Mouse (Mus musculus): ENCODE measurements around the gene Mat2a.

The Mat2a gene

DNA sequence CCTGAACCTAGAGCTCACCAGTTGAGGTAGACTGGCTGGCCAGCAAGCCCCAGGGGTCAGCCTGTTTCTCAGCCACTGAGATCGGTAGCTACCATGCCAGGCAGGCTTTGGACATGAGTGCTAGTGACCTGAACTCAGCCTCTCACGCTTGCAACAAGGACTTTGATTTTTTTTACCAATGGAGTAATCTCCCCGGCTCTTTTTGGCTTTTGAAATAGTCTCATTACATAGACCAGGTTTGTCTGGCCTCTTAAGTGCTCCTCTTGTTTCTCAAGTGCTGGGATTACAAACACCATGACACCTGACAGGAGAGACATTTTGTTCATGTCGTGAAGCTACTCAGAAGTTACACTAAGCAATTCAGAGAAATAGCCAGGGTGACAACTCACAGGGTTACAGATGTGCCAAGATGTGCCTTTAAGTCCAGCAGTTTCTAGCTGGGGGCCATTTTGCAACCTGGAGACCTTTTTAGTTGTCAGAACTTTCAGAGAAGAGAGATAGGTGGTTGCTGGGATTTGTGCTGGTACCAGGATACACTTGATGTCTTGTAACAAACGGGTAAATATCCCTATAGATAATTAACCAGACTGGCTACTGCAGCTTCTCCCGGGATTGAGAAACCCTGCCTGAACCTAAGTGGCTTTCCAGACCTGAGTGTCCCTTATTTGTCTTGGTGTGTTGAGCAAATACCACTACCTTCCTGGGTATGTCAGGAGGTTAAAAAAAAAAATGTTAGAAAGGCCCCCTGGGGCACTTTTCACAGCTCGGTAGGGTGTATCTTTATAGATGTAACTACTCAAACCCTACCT is 23.2 kb downstream of the Mat2a start:
- DNase-seq (ENCODE audit: low spot score) = no peak

- DNase-seq (ENCODE audit: low spot score) = no peak
Measured at GRCm38 (mm10) chr6:72415181-72415580, 24.2 kb downstream of the Mat2a start.

DNA sequence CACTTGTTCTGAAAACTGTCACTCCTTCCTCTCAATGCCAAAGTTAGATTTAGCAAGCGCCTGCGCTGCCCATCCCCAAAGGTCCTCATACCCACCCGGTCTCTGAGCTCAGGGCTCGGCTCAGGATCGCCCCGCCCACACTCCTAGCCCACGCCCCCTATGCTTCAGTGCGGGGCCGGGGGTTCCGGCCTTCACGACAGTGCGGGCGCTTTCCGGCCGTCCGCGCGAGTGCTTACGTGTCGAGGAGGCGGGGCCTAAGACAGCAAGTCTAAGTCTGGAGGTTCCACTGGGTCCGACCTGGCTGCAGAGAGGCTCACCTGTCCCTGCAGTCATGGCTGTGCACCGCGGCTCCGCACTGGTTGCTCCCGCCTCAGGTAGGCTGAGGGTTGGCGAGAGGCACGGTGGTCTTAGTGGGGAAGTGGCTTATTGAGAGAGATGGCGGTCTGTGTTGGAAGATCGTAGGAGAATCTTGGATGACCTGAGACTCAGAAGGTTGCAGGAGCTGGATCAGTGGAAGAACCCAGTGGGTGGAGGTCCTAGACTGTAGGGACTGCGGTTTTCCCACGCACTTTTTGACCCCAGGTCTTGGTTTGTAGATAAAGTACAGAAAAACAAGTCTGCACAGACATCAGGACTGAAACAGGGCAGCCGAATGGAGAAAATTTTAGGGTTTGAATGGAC is 25.1 kb downstream of the Mat2a start, which contains the start of gene Ggcx:
Ggcx (plus strand) TSS at position 233 of the 681 bp plus-strand sequence.
- peak; percentile 74 for DNase-seq (ENCODE audit: low spot score)

DNA sequence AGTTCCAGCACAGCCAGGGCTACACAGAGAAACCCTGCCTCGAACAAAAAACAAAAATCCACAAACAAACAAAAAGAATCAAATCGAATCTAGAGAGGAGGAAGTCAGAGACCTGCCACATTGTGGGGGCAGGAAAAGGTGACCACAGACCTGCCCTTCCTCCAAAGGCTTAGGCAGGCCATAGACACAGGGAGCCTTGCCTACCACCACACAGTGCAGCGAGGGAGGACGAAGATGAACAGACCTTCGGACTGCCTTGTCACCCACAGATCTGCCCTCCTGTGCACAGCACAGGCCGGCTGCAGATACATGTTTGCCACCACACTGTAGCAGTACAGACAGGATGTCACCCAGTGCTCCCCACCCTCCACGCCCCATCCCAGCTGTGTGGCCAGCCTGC is 28.8 kb downstream of the Mat2a start:
- DNase-seq (ENCODE audit: low spot score) = no peak

DNA sequence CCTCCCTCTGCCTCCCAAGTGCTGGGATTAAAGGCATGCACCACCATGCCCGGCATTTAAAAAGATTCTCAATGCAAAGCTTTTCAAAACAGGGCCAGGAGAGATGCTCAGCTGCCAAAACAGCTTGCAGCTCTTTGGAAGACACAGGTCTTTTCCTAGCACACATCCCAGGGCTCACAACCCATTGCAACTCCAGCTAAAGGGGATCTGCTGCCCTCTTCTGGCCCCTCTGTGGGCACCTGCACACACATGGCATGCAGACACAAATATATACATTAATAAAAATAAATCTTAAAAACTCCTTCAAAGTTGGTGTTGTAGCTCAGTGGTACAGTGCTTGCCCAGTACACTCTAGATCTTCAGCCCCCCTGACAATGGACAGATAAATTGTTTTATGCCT is 29.4 kb downstream of the Mat2a start:
- DNase-seq (ENCODE audit: low spot score) = no peak

DNA sequence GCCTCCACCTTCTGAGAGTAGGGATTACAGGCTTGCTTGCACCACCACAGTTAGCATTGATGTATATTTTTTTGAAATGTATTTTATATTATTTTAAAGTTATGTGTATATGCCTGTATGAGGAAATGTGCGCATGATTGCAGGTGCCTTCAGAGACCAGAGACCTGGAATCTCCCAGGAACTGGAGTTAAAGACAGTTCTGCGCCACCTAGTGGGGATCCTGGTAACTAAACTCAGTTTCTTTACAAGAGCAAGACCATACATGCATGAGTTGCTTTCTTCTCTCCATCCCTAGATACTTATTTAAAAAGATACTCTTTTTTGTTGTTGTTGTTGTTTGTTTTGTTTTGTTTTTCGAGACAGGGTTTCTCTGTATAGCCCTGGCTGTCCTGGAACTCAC is 29.8 kb downstream of the Mat2a start:
- peak; percentile 46 for DNase-seq (ENCODE audit: low spot score)

- DNase-seq (ENCODE audit: low spot score) = peak; percentile 88
Measured at GRCm38 (mm10) chr6:72407119-72407518, 32.2 kb downstream of the Mat2a start.

- no peak for DNase-seq (ENCODE audit: low spot score)
Measured at GRCm38 (mm10) chr6:72405356-72405755, 34.0 kb downstream of the Mat2a start.

DNA sequence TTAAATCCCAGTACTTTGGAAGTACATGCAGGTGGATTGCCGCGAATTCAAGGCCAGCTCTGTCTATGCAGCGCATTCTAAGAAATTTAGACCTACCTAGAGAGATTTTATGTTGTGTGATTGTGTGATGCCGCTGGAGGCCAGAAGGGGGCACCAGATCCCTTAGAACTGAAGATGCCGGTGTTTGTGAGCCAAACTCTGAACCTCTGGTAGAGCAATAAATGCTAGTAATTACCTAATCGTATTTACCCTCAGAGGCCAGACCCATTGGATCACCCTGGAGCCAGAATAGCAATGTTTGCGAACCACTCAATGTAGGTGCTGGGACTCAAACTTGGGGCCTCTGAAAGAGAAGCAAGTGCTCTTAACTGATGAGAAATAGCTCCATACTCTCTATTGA is 37.5 kb downstream of the Mat2a start:
- peak; percentile 68 for DNase-seq (ENCODE audit: low spot score)

DNA sequence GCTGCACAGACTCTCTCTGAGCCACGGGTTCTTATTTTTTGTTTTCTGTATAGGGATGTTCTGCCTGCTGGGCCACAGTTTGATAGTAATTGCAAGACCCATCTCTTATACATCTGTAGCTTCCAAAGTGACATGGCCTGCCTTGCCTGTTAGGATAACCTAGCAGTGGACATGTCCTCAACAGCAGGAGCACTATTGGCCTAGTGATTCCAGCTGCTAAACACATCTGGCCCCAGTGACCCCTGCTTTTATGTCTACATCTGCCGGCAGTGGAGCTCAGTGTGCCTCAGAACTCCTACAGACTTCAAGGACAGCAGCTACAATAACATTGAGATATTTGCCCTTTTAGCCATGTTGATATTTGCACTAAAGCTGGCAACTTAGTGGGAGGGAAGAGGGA is 39.4 kb downstream of the Mat2a start:
- no peak for DNase-seq (ENCODE audit: low spot score)

DNA sequence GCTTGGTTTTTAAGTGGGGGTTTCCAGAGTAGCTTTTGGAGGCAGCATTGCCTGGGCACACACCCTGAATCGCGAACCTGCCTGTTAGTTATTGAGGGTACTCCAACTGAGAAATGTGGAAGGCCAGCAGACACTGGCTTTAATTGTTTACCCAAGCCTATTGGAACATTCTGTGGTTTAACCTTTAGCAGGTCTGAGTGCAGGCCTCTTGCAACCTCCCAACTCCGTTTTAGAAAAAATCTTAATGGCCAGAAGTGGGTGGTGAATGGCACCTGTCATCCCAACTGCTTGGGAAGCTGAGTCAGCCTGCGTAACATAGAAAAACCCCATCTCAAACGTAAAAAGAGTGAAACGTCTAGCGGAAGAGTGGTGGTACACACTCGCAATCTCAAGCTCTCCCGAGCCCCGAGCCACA is 42.5 kb downstream of the Mat2a start:
- DNase-seq (ENCODE audit: low spot score) = no peak

GRCm38 (mm10) chr6:72392341-72392740 is 47.0 kb downstream of the Mat2a start:
- DNase-seq (ENCODE audit: low spot score) = no peak

- no peak for DNase-seq (ENCODE audit: low spot score)
Measured at GRCm38 (mm10) chr6:72390795-72391521, 48.4 kb downstream of the Mat2a start.

DNA sequence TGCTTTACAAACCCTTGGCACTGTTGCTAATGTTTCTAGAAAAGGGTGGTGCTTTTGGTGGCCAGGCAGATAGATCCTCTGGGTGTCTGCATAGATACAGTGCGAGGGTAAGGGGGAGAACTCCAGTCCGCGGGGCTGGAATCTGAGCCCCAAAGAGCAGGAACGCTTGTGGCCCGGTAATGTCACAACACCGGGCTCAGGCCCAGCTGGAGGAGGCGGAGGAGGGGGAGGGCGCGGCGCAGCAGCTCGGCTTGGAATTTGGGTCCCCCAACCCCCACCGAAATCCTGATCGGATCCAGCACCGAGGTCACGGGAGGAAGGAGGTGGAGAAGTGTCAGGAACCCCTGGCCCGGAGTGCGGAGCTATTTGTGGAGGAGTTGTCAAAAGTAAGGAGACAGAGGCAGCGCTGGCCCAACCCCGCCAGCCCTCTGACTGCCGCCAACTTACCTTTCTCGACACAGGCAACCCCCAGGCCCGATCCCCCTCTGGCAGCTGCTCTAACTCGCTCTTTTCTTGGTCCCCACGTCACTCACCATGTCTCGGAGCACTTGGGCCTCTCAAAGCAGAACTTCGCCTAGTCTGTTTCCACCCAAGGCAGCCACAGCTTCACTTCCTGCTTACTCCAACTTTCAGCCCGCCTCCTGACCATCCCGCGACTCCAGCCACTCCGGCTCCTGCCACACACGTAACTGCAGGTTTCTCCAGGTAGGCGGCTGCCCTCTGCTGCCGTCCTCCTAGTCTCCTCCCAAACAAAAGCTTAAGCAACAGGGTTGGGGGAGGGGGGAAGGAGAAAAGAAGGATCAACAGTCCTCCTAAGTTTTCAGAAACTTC is 49.2 kb downstream of the Mat2a start, which contains the start of gene Vamp8:
Vamp8 (minus strand) TSS at position 763 of the 831 bp plus-strand sequence.
- no peak for DNase-seq (ENCODE audit: low spot score)

GRCm38 (mm10) chr6:72389471-72389940 is 49.9 kb downstream of the Mat2a start:
- no peak for DNase-seq (ENCODE audit: low spot score)

DNA sequence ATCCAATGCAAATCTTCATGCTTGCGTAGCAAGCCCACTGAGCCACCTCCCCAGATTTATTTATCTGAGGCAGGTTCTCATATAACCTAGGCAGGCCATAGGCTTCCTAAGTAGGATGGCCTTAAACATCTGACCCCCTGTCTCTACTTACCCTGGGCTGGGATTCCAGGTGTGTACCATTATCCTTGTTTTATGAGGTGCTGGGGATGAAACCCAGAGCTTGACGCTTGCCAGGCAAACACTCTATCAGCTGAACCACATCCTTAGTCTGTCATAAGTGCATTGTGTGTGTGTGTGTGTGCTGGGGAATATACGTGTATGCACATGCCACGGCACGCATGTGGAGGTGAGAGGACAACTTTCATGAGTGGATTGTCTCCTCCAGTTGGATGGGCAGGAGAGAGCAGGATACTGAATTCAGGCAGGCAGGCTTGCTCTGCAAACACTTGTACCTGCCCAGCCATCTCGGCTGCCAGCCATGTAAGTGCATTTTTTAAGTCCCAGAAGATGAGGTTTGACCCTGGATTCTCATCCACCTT is 50.5 kb downstream of the Mat2a start:
- no peak for DNase-seq (ENCODE audit: low spot score)

DNA sequence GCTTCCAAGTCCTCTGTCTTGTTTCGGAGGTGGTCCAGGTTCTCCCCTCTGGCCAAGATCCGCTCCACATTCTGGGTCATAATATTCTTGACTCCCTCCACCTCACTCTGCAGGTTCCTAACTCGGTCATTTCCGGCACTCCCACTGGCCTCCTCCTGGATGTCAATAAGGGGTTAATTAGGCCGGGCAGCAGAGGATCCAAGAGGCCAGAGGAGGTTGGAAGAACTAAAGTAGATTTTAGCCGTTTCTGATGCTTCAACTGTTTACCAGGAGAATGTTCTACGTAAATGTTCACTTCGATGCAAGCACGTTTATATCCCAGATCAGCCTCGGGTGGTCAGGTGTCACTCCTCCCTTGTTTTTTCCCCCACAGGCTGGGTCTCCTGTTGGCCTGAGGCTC is 51.1 kb downstream of the Mat2a start:
- DNase-seq (ENCODE audit: low spot score) = no peak

GRCm38 (mm10) chr6:72387816-72388215 is 51.5 kb downstream of the Mat2a start:
- no peak for DNase-seq (ENCODE audit: low spot score)

DNA sequence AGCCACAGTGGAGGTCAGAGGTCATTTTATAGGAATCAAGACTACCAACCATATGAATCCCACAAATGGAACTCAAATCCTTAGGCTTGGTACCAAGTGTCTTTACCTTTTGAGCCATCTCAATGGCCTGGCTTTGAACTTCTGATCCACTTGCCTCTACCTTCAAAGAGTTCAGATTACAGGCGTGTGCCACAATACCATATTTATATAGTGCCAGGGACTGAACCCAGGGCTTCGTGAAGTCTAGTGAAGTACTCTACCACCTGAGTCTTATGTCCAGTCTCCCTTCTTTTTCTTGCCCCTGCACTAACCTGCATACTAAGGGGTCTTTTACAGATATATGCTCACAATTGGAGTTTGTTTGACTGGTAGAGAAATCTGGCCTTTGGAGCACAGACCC is 52.8 kb downstream of the Mat2a start:
- no peak for DNase-seq (ENCODE audit: low spot score)

GRCm38 (mm10) chr6:72385258-72385657 is 54.1 kb downstream of the Mat2a start:
- DNase-seq (ENCODE audit: low spot score) = no peak

DNA sequence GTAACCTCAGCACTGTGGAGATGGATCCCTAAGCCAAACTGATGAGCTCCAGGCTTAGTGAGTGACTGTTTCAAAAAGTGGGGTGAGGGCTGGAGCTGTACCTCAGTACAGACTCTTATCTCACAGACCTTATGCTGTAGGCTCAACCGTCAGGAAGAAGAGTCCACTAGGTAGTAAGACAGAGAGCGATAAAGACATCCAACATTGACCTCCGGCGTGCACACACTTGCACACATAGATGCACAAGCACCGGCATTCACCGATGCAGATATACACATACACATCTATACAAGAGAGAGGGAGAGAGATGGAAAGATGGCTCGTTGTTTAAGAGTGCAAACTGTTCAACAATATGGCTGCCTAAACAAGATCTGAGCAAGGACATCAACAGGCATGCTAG is 55.4 kb downstream of the Mat2a start:
- DNase-seq (ENCODE audit: low spot score) = no peak
